ENCODE assay signal across 22 mouse cellular contexts in genomic region chr1:173437161-173437953, GRCm38 (mm10). TPM values are rescaled to one million over a fixed set of nuclear protein-coding genes. Genes with fewer than 3 reads are reported as not detected.
DNase-seq lines count a peak whose midpoint lies in the region; TF ChIP-seq lines count a peak whose summit lies in the region.
"Had no signal": no experiment of that assay in that cellular context is flagged by ENCODE, and none has a peak within 500 bp of the region (broad histone marks: within the 10 kb centered on the region; RNA-seq: fewer than 3 reads in every experiment).

No protein-coding gene starts in this region.

- H3K4me1 ChIP-seq in spleen, adult 2 months (ENCODE audit: control insufficient read depth, insufficient read depth, insufficient read length): peaks cover 9% of the 10 kb centered on the region; the same call in 1 of the 2 replicates
- H3K4me1 ChIP-seq: forebrain, embryonic 10.5 days; heart, embryonic 15.5 days; hindbrain, embryonic 12.5 days; lung, embryonic 15.5 days; midbrain, embryonic 12.5 days had no signal

- TF ChIP-seq POLR2A in spleen, adult 2 months (IDR thresholded peaks at IDR 0.05; ENCODE audit: low read depth, low read length): no peak; the same call in 1 of the 2 replicates

- no peaks in the 10 kb centered on the region for H3K27me3 ChIP-seq in spleen, adult 2 months (ENCODE audit: control insufficient read depth, insufficient read depth, low read length)
- H3K27me3 ChIP-seq: heart, embryonic 15.5 days; hindbrain, embryonic 12.5 days; lung, embryonic 15.5 days; midbrain, embryonic 12.5 days; Patski had no signal

- H3K36me3 ChIP-seq in spleen, adult 2 months (ENCODE audit: control insufficient read depth, insufficient read depth, low read length): no peaks in the 10 kb centered on the region
- H3K36me3 ChIP-seq: forebrain, embryonic 10.5 days; heart, embryonic 15.5 days; hindbrain, embryonic 12.5 days; lung, embryonic 15.5 days; midbrain, embryonic 12.5 days had no signal

- no peak for TF ChIP-seq CTCF in spleen, adult 2 months (IDR thresholded peaks at IDR 0.05; ENCODE audit: extremely low read depth, insufficient read depth, insufficient read length, insufficient replicate concordance)

- peak overlapping the region; percentile 62 for H3K27ac ChIP-seq in spleen, adult 2 months (ENCODE audit: insufficient read depth, low read length)
- H3K27ac ChIP-seq: forebrain, embryonic 10.5 days; heart, embryonic 15.5 days; hindbrain, embryonic 12.5 days; lung, embryonic 15.5 days; midbrain, embryonic 12.5 days; stomach, postnatal 0 days had no signal

- peak; percentile 28 to 31 for DNase-seq in spleen, adult 2 months (ENCODE audit: low read depth in 1 of 2, low spot score in 2 of 2)
- DNase-seq in spleen, adult 18-20 months: no peak
- peak; percentile 43 to 66 for DNase-seq in CD8-positive naive resting alpha-beta T cell, adult 2 months (ENCODE audit: low read depth in 2 of 2, low spot score in 2 of 2)
- peak; percentile 82 for DNase-seq in induced T-regulatory cell, adult 2 months (ENCODE audit: low read depth)
- DNase-seq in natural killer cell, adult 2 months (ENCODE audit: low spot score in 2 of 2): peak; percentile 70 to 81
- no peak for DNase-seq in left cerebral cortex, adult 18-20 months (ENCODE audit: low spot score in 2 of 2)
- DNase-seq in cerebellum, adult 11 months: no peak
- no peak for DNase-seq in right cerebral cortex, postnatal 25 days
- DNase-seq: cerebellum, adult 18-20 months; heart, adult 18-20 months; kidney, adult 11 months; kidney, postnatal 25 days; right cerebral cortex, postnatal 4 days had no signal

- 32% methylated on average over 6 of the region's 6 CpGs for WGBS in spleen, adult 2 months

- H3K4me3 ChIP-seq in spleen, adult 2 months (ENCODE audit: extremely low read depth, insufficient read depth, insufficient read length): peak overlapping the region; percentile 24; the same call in 1 of the 2 replicates
- H3K4me3 ChIP-seq: forebrain, embryonic 10.5 days; heart, embryonic 15.5 days; hindbrain, embryonic 12.5 days; lung, embryonic 15.5 days; midbrain, embryonic 12.5 days had no signal

RNA-seq across cellular contexts. Expression of gene Ifi206, which starts 53.5 kb away (rescaled TPM):
- 15.2 and 26.7 TPM in 2 replicates for polyA plus RNA-seq in spleen, adult 2 months (2012; rRNA removed)
- total RNA-seq in left cerebral cortex, adult 18-20 months (2021): not detected
- total RNA-seq: layer of hippocampus, postnatal 10 days; left cerebral cortex, postnatal 25 days had no signal
- polyA plus RNA-seq: forebrain, embryonic 10.5 days; hindbrain, embryonic 12.5 days; midbrain, embryonic 12.5 days; Patski had no signal

Comparison
In these comparisons a context has a peak if more than half of its experiments do, and no peak if none do; other contexts are left out.
1. DNase-seq: peak in spleen, adult 2 months (2 of 2), CD8-positive naive resting alpha-beta T cell, adult 2 months (2 of 2), induced T-regulatory cell, adult 2 months (single experiment) and natural killer cell, adult 2 months (2 of 2); none in spleen, adult 18-20 months (0 of 2), left cerebral cortex, adult 18-20 months (0 of 2), cerebellum, adult 11 months (single experiment) and right cerebral cortex, postnatal 25 days (single experiment).